19 mouse cellular contexts compared by ENCODE assay signal in the genomic region with DNA sequence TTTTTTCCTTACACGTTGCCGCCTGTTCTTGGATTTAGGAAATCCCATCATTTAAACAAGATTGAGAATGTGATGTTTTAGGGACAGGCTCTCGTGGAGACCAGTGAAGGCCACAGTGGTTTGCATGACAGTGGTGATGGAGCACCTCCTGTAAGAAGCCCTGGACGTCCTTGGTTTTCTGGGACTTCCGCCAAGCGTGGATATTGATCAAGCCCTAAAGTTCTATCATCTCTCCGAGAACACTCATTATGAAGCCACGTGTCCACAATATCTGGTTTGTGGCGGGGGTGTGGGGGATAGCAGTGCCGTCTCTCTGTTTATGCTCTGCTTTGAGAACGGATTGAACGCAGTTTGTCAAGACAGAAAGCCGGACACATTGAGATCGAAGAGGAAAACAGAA.
A peak's percentile ranks its signal among the peaks of the same experiment; 100 is the strongest.
DNase-seq lines count a peak whose midpoint lies in the region; ATAC-seq and TF ChIP-seq lines count a peak whose summit lies in the region.
"Had no signal": no experiment of that assay in that cellular context is flagged by ENCODE, and none has a peak within 500 bp of the region (broad histone marks: within the 10 kb centered on the region; RNA-seq: fewer than 3 reads in every experiment).

No protein-coding gene starts in this region.

- H3K27me3 ChIP-seq in testis, adult 2 months (ENCODE audit: control insufficient read depth, insufficient read depth, low read length), result no peaks in the 10 kb centered on the region
- H3K27me3 ChIP-seq in stomach, postnatal 0 days (ENCODE audit: control insufficient read depth, insufficient read depth, low read length), result no peaks in the 10 kb centered on the region
- H3K27me3 ChIP-seq in midbrain, embryonic 10.5 days (ENCODE audit: low read depth, poor library complexity, severe bottlenecking), result no peaks in the 10 kb centered on the region
- H3K27me3 ChIP-seq: embryonic facial prominence, embryonic 12.5 days; forebrain, embryonic 15.5 days; heart, embryonic 15.5 days; intestine, embryonic 15.5 days had no signal

- DNase-seq in testis, postnatal 10 days (ENCODE audit: low spot score), result no peak
- DNase-seq in adrenal gland, adult 8-10 months, result peak; percentile 91
- DNase-seq in adrenal gland, postnatal 36 days, result peak; percentile 82 to 91
- DNase-seq in stomach, postnatal 0 days (ENCODE audit: low spot score), result no peak
- DNase-seq in lung, postnatal 10 days, result no peak
- DNase-seq in midbrain, embryonic 10.5 days (ENCODE audit: low spot score), result no peak
- DNase-seq: cerebellum, adult 2 months; cerebellum, postnatal 10 days; gastrocnemius, postnatal 10 days; heart, adult 2 months; heart, postnatal 14 days had no signal

- WGBS in stomach, postnatal 0 days, result 86% methylated on average over 14 of the region's 14 CpGs
- 98% methylated on average over 14 of the region's 14 CpGs for WGBS in midbrain, embryonic 10.5 days

- no peaks in the 10 kb centered on the region for H3K4me1 ChIP-seq in testis, adult 2 months (ENCODE audit: control insufficient read depth, insufficient read depth, low read length)
- H3K4me1 ChIP-seq in stomach, postnatal 0 days (replicated peaks; ENCODE audit: control insufficient read depth, insufficient read depth), result no peaks in the 10 kb centered on the region
- H3K4me1 ChIP-seq in midbrain, embryonic 10.5 days, result no peaks in the 10 kb centered on the region
- H3K4me1 ChIP-seq: embryonic facial prominence, embryonic 12.5 days; forebrain, embryonic 15.5 days; heart, embryonic 15.5 days; hindbrain, embryonic 10.5 days; intestine, embryonic 15.5 days had no signal

- no peak for TF ChIP-seq EP300 in stomach, postnatal 0 days (optimal IDR thresholded peaks at IDR 0.05)

- H3K4me2 ChIP-seq in stomach, postnatal 0 days (replicated peaks; ENCODE audit: low read depth), result no peak overlapping the region
- H3K4me2 ChIP-seq: embryonic facial prominence, embryonic 12.5 days; forebrain, embryonic 15.5 days; heart, embryonic 11.5 days; heart, embryonic 15.5 days; hindbrain, embryonic 14.5 days; intestine, embryonic 15.5 days had no signal

- TF ChIP-seq POLR2A in testis, adult 2 months (IDR thresholded peaks at IDR 0.05; ENCODE audit: control insufficient read depth, low read depth, low read length), result no peak

- TF ChIP-seq CTCF in testis, adult 2 months (IDR thresholded peaks at IDR 0.05; ENCODE audit: control insufficient read depth, insufficient read depth, insufficient replicate concordance, low read depth, low read length), result no peak
- no peak for TF ChIP-seq CTCF in stomach, postnatal 0 days (IDR thresholded peaks at IDR 0.05; ENCODE audit: low read depth)

- H3K36me3 ChIP-seq in testis, adult 2 months (ENCODE audit: control insufficient read depth, insufficient read depth, low read length), result peaks cover 1% of the 10 kb centered on the region; the same call in 1 of the 2 replicates
- peaks cover 11% of the 10 kb centered on the region for H3K36me3 ChIP-seq in stomach, postnatal 0 days (ENCODE audit: control insufficient read depth, insufficient read depth, low read length)
- peaks cover 92% of the 10 kb centered on the region for H3K36me3 ChIP-seq in midbrain, embryonic 10.5 days

- no peaks in the 10 kb centered on the region for H3K9me3 ChIP-seq in stomach, postnatal 0 days (ENCODE audit: control insufficient read depth, low read length)
- peaks cover 23% of the 10 kb centered on the region for H3K9me3 ChIP-seq in midbrain, embryonic 10.5 days (replicated peaks)
- H3K9me3 ChIP-seq: forebrain, embryonic 15.5 days; heart, embryonic 15.5 days; intestine, embryonic 15.5 days had no signal

- no peak overlapping the region for H3K4me3 ChIP-seq in testis, adult 2 months (ENCODE audit: control insufficient read depth, low read depth, low read length)
- no peak overlapping the region for H3K4me3 ChIP-seq in stomach, postnatal 0 days (ENCODE audit: low read depth, low read length)
- H3K4me3 ChIP-seq in midbrain, embryonic 10.5 days, result no peak overlapping the region
- H3K4me3 ChIP-seq: embryonic facial prominence, embryonic 12.5 days; forebrain, embryonic 15.5 days; heart, adult 2 months; heart, embryonic 15.5 days; hindbrain, embryonic 10.5 days; intestine, embryonic 15.5 days had no signal

- H3K27ac ChIP-seq in testis, adult 2 months (ENCODE audit: control insufficient read depth, insufficient read depth, low read depth, low read length), result 0 out of 2 replicates have a peak overlapping the region, but pooled peaks have one; percentile 7
- no peak overlapping the region for H3K27ac ChIP-seq in stomach, postnatal 0 days (replicated peaks)
- no peak overlapping the region for H3K27ac ChIP-seq in midbrain, embryonic 10.5 days (replicated peaks)
- H3K27ac ChIP-seq: embryonic facial prominence, embryonic 12.5 days; forebrain, embryonic 15.5 days; heart, adult 2 months; heart, embryonic 15.5 days; hindbrain, embryonic 10.5 days; hindbrain, embryonic 14.5 days; intestine, embryonic 15.5 days had no signal

- H3K9ac ChIP-seq in stomach, postnatal 0 days (ENCODE audit: low read length), result no peak overlapping the region
- H3K9ac ChIP-seq: embryonic facial prominence, embryonic 12.5 days; forebrain, embryonic 15.5 days; heart, embryonic 15.5 days; hindbrain, embryonic 14.5 days; intestine, embryonic 15.5 days had no signal

- no peak for ATAC-seq in stomach, postnatal 0 days (ENCODE audit: low FRiP score, low TSS enrichment)
- ATAC-seq: forebrain, embryonic 15.5 days; intestine, embryonic 15.5 days had no signal

Comparison
In these comparisons a context has a peak if more than half of its experiments do, and no peak if none do; other contexts are left out.
1. DNase-seq: peak in adrenal gland, adult 8-10 months (single experiment) and adrenal gland, postnatal 36 days (2 of 2); none in testis, postnatal 10 days (single experiment), stomach, postnatal 0 days (single experiment), lung, postnatal 10 days (single experiment) and midbrain, embryonic 10.5 days (single experiment).